Mouse (Mus musculus): ENCODE results near the gene Hoxd12. TPM values are rescaled to one million over a fixed set of nuclear protein-coding genes. Genes with fewer than 3 reads are reported as not detected.
A peak's percentile ranks its signal among the peaks of the same experiment; 100 is the strongest.

Gene Hoxd12
- total RNA-seq, 2 experiments from 2014 or later, result not detected

DNA sequence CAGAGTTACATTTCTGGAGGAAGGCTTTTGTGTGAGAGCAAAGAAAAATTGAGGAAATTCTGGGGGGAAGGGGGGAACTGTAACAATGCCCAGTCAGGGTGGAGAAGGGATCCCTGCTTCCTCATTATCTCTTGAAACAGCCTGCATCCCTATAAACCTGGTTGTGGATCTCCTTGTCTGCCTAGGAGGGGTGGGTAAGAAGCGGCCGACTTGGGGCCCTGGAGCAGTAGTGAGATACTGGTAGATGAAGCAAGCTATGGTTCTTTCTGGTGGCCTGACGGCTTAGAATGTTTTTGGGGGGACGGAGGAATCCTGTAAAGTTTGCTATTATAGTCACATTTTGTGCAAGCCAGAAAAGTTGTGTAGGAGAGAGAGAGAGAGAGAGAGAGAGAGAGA lies 18.6 kb downstream of the Hoxd12 start:
- no peak for DNase-seq (ENCODE audit: low spot score in 2 of 2)

DNA sequence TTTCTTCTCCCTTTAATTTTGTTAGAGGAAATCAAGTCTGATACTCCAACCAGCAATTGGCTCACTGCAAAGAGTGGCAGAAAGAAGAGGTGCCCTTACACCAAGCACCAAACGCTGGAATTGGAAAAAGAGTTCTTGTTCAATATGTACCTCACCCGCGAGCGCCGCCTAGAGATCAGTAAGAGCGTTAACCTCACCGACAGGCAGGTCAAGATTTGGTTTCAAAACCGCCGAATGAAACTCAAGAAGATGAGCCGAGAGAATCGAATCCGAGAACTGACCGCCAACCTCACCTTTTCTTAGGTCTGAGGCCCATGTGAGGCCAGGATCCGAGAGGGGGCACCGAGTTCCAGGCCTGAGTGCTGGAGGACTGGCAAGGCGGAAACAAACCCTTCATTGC lies 19.3 kb downstream of the Hoxd12 start:
- DNase-seq (ENCODE audit: low spot score in 2 of 2), result no peak

DNA sequence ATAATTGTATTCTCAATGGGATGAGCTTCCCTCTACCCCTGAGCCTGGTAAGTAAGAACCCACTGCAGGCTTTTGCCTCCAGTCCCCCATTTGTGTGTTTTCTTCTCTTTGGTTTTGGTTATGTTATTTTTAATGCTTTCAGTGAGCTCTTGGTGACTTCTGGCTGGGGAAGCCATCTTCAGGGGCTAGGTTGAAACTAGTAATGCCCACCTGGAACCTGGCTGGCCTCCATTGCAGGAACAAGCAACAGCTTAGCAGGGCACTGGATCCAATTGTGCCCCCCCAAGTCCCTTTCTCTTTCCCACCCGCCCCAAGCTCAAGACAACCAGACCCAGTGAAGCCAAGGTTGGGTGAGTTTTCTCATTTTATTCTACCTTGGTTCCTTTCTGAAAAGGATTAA lies 20.6 kb downstream of the Hoxd12 start:
- no peak for DNase-seq (ENCODE audit: low spot score in 2 of 2)

DNA sequence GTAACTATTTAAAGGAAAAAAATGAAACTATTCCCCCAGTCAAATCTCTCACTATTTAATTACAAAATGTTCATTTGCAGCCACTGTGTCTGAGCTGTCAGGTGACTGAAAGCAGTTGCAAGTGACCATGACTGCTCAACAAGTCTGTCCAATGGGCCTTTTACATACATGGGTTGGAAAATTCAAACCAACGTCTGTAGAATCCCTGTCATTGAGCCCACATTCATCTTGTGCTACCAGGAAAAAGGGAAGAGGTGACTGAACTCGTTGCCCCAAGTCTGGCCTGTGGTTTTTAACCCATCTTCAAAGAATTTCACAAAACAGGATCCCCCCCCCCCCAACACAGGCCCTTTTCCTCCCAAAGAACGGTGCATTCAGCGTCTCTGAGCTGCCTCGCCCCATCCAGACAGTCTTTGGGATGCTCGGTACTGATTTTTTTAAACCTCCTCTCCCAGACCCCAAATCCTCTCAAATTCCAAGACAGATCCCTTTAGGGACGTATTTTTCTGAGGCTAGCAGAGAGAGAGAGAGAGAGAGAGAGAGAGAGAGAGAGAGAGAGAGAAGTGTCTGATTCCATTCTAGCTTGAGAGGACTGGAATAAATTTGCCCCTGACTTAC lies 21.1 kb downstream of the Hoxd12 start:
- DNase-seq (ENCODE audit: low spot score in 2 of 2), result no peak

DNA sequence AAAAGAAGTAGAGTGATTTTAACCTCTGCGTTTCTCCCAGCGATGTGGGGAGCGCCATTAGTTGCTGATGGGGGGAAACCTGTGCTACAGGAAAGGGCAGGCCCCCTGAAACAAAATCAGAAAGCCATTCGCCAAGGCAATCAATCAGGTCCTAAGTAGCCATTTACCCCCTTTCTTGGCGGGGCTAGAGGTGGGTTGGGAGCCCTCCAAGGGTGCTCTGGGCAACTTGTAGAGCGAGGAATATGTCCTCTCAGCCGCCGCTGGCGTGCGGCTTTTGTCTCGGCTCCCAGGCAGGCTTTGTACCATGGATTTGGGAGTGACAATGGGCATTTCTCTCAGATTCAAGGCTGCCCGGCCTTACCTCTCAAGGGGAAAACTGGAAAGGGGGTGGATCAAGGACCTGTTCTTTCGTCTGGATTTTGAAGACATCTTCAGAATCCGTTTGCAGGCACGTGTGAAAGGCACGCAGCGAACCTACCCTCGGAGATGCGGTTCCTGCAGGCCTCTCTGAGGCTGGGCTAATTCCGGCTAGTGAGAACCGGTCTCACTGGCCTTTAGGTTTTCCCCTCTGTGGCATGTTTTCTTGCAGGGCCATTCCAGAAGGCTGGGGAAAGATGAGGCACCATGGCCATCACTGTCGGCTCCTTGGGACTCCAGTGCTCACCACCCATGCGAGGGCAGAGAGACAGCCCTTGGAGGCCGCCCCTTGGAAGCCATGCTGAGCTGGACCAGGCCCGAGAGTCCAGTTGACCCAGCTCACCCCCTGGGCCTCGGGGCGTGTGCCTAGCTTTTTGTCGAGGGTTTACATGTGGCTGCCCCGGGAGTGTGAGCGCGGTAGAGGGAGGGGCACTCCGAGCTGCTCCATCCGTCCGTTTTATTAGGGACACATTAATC lies 21.9 kb downstream of the Hoxd12 start:
- DNase-seq (ENCODE audit: low spot score in 2 of 2), result no peak

DNA sequence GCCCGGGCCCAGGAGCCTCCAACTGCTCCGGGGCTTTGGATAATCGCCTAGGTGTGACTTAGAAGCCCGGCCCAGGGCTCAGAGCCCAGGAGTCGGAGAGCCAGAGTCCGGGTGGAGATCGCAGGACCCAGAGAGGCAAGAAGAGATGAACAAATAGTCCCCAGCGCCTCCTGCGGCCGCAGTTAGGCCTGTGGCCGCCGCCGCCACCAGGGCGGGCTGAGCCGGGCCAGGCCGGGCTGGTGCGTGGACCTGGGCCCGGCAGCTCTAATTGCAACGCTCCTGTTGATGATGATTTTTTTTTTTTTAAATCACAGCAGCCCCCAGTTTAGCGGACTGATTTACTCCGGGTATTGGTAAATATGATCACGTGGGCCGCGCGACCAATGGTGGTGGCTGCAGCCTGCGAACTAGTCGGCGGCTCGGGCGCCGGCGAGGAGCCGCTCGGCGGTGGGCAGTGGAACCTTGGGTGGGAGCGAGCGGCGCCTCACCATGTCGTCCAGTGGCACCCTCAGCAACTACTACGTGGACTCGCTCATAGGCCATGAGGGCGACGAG lies 22.8 kb downstream of the Hoxd12 start, which contains the start of gene Hoxd9:
TSS of gene Hoxd9 (plus strand) at position 161 of the 555 bp plus-strand sequence.
- no peak for DNase-seq (ENCODE audit: low spot score in 2 of 2)

DNA sequence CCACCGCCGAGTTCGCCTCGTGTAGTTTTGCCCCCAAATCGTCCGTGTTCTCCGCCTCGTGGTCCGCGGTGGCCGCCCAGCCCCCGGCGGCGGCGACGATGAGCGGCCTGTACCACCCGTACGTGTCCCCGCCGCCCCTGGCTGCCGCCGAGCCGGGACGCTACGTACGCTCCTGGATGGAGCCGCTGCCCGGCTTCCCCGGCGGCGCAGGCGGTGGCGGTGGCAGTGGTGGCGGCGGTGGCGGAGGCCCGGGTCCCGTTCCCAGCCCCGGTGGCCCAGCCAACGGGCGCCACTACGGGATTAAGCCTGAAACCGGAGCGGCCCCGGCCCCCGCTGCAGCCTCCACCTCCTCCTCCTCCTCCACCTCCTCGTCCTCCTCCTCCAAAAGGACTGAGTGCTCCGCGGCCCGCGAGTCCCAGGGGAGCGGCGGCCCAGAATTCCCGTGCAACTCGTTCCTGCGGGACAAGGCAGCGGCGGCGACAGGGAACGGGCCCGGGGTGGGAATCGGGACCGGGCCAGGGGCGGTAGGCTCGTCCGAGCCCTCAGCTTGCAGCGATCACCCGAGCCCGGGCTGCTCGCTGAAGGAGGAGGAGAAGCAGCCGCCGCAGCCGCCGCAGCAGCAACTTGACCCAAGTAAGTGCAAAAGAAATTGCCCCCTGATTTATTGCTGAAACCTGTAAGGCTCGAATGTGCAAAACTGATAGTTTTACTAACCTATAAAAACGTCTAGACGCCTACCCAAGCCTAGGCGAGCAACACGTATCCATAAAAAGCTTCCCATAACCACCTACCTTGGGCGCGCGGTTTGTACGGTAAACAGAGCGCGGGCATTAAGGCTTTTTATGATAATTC lies 23.6 kb downstream of the Hoxd12 start:
- DNase-seq (ENCODE audit: low spot score in 2 of 2), result no peak

DNA sequence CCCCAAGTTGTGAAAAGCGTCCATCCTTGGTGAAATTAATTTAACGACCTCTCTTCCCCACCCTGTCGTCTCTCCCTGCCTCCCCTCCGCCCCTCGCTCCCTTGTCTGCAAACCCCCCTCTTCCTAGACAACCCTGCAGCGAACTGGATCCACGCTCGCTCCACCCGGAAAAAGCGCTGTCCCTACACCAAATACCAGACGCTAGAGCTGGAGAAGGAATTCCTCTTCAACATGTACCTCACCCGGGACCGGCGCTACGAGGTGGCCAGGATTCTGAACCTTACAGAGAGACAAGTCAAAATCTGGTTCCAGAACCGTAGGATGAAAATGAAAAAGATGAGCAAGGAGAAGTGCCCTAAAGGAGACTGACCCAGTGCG lies 24.2 kb downstream of the Hoxd12 start:
- no peak for DNase-seq (ENCODE audit: low spot score in 2 of 2)

DNA sequence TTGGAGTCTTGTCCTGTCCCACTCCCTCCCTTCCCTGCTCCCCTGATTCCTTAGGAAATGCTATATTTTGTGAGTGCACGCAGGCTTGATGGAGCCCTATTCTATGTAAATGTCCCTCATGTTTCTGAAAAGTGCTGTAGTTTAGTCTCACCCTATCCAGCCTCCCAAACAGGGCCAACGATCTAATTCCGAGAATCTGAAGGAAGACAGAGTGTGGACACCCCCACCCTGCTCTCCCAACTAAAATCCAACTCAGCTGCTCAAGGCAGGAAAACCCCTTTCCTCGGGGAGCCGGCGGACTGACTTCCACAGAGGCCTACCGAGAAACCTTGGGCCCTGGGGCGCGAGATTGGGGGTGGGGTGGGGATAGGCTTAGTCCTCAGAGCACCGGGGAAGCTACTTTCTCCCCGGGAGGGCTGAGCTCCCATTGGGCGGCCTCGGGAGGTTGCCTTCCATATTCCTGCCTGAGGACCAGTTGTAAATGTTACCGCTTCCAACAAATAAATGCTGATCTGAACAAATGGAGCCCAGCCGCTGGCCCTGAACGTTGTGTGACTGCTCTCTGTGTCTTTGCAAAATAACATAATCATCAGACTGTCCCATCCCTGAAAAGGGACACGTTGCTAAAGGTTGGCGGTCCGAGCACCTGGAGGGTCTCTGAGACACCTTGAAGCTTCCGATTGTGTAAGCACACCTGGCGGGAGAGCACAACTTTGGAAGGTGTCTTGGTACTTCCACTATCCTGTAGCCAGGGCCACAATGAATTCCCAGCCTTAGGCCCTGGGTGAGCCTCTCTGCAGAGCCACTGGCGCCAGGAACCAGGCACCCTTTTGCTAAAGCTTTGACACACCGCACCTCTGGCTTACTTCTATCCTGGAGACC lies 25.1 kb downstream of the Hoxd12 start:
- no peak for DNase-seq (ENCODE audit: low spot score in 2 of 2)

DNA sequence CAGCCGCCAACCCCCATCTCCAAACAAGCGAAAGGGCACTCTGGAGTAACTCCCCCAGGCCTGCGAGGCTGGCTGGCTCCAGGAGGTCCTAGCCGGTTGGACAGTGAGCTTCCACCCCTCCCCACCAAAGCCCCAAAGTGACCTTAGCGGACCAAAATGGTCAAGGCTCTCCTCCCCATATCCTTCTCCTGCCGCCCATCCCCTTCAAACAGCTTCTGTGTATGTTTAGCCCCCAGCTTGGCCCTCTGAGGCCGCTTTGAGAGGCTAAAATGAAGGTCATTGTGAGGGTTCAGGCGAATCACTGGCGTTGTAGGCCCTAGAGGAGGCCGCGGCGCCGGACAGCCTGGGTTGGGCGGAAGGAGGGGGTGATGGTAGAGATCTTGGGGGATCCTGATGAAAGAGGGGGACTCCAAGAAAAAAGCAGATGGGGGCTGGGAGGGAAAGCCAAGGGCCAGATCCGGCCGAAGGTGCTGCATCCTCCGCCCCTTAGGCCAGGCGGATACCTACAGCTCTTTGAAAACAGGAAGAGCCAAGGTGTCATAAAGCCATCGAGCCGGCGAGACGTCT lies 25.8 kb downstream of the Hoxd12 start:
- no peak for DNase-seq (ENCODE audit: low spot score in 2 of 2)

DNA sequence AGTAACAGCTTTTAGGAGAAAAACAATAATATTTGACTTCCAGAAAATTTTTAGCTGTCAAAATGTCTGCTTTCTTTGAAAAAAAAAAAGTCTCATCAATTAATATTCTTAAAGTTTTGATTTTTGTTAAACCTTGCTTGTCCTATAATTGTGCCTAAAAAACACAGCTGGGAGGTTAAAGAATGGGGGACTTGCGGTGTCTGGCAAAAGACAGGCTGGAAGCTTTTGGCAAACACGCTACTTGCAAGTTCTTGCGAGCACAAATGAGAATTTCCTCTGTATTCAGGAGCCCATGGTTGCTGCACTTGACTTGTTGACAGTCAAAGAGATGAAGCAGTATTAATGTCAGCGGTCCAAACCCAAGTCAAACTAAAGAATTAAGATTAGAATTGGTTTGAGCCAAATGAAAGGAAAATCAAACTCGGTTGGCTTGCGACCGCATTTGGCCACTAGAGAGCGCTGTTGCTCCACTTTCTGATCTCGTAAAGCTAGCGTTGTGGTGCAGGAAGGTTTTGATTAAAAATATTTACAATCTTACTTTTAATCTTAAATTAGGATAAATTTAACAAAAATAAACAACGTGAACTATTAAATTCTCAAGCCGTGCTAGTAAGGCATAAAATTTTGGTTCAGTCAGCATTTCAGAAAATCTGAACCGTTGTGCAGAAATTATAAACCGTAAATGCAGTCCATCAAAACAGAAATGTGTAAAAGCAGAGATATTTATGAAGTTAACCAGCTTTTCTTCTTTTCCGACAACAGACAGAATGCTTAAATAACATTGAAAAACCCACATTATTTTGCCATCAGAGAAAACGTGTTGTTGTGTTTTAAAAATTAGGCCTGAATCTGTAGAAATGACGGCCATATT lies 27.4 kb downstream of the Hoxd12 start:
- DNase-seq (ENCODE audit: low spot score in 2 of 2), result peak; percentile 72 to 86

DNA sequence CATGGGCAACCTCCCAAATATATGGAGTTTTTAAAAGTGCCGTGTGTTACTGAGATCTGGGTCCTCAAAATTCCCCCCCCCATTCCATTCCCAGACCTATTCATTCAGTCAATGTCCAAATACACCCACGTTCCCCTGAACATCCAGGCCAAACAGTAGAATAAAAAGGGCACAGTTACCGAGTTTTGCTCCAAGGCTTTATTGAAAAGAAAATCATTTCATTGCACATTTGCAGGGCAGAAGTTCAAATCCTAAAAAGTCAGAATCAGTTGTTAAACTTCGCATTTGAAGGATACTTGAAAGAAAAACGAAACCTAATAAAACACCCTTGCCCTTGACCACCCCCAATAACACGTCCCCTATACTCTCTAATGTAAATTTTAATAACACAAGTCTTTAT lies 28.0 kb downstream of the Hoxd12 start:
- DNase-seq (ENCODE audit: low spot score in 2 of 2), result no peak

DNA sequence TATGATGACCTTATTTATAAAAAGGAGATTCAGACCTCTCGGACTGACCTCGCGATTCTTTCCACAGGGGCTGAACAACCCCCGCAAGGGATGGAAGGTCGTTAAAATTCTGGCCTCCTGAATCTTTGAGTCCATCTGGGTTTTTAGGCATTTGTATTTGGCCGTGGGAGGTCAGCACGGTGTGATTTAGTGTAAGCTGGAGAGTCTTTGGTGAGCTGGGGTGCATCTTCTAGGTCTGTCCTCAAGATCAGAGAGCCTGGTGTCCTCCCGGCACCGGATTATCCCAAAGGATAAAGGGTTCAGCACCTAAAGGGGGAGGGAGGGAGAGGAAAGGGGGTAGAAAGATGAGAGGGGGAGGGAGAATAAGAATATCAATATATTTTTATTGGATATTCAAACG lies 28.5 kb downstream of the Hoxd12 start:
- DNase-seq (ENCODE audit: low spot score in 2 of 2), result no peak

DNA sequence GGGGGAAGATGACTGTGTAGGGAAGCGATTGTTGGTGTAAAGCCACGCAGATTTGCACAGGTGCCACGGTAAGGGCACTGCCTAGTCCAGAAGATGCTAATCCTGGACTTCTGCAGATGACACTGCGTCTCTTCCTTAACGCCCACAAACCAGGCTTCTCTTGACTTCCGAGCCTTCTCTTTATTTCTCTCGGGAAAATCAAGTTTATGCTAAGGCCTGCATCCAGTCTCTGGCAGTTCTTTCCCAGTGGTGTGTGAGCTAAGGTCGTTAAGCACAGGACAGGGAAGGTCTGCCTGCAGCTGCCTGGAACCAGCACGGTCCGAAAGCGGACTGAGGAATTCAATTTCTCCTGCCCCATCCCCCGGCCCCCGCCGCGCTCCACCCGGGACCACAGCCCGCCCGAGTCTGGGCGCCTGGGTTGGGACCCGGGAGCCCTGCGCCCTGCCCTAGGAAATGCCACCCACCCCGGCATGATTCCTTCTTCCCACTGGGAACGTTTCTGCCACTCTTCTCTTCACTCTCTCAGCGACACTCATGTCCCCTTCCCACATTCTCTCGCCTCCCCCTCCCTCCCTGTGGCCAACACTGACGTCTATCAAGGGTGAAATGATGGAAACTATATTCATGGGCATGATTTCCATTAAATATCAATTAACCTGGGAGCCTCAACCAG lies 29.0 kb downstream of the Hoxd12 start:
- DNase-seq (ENCODE audit: low spot score in 2 of 2), result no peak

DNA sequence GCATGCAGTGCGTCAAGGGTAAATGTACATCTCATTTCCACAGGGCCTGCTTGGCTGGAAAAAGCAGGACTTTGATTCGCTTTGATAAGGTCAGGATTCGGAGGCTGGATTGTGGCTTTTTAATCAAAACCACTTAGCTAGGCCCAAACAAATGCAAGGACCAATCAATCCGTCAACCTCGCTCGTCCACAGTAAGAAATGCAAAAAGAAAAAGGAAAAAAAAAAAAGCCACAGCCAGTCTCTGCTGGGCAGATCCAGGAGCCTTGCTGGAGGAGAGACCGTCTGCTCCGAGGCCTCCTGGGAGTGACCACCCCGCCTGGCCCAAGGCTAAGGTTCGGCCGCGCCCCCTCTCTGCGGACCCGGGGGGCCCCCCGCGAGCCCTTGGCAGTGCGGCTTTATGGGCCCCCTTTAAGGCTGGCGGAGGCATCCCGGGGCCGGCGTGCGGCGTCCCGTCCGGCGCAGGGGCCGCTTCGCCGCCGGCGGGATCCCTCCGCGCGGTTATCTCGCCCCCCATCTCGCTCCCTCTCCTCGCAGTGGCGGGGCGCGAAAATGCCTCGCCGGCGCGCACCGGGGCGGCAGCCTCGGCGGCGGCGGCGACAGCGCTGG lies 29.7 kb downstream of the Hoxd12 start, which contains the start of gene Hoxd8:
TSS of gene Hoxd8 (plus strand) at position 223 of the 606 bp plus-strand sequence.
- no peak for DNase-seq (ENCODE audit: low spot score in 2 of 2)

DNA sequence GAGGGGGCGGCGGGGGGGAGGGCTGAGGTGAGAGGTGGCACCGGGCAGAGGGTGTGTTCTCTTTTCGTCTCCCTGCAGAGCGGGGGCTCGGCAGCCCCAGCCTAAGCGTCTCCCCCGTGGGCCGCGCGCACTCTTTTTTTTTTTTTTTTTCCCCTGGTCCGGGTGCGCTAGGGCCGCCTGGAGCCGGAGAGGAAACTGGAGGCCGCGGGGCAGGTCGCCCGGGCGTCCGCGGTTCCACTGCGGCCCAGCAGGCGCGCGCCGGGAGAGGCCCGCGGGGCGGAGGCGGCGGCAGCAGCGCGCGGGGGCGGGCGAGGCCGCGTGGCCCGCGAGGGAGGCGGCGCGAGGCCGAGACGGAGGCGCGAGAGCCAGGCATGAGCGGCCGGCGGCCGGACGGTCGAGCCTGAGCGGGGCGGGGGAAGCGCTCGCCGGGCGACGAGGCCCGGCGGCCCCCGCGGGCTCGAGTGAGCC lies 30.2 kb downstream of the Hoxd12 start:
- no peak for DNase-seq (ENCODE audit: low spot score in 2 of 2)

DNA sequence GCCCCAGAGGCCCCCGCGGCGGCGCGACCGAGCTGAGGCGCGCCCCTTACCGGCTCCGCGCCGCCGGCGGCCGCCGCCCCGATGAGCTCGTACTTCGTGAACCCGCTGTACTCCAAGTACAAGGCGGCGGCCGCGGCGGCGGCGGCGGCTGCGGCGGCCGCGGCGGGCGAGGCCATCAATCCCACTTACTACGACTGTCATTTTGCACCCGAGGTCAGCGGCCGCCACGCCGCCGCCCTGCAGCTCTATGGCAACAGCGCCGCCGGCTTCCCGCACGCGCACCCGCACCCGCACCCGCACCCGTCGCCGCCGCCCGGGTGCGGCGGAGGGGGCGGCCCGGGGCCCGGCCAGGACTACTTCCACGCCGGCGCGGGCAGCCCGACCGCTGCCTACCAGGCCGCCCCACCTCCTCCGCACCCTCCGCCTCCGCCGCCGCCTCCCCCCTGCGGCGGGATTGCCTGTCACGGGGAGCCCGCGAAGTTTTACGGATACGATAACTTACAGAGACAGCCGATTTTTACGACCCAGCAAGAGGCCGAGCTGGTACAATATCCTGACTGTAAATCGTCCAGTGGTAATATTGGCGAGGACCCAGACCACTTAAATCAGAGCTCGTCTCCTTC lies 30.8 kb downstream of the Hoxd12 start:
- DNase-seq (ENCODE audit: low spot score in 2 of 2), result no peak

All from layer of hippocampus, postnatal 14 days (tissue).